Mouse (Mus musculus) kidney, embryonic 14.5 days (tissue): ENCODE data around the gene Atat1. TPM values are rescaled to one million over a fixed set of nuclear protein-coding genes. Genes with fewer than 3 reads are reported as not detected.

ENCODE experiments used
- ATAC-seq: fragments of 200-750 bp; cut with Nextera tagmentation; 2 replicates; pipeline ENCODE4 v1.8.0; 2017; ENCODE audit warnings: moderate number of reproducible peaks, mild to moderate bottlenecking, moderate TSS enrichment, moderate library complexity; ENCODE audit not compliant: low FRiP score, low TSS enrichment
- H3K27ac ChIP-seq: fragments of 300-500 bp; sonication (generic); 2 replicates; pipeline ENCODE4 v1.5.1; 2014; ENCODE audit warnings: low read depth, mild to moderate bottlenecking, low read length, moderate library complexity, mixed read lengths
- H3K27me3 ChIP-seq: fragments of 300-500 bp; sonication (generic); 2 replicates; pipeline ENCODE4 v1.6.1; 2014; ENCODE audit warnings: mild to moderate bottlenecking, low read length; ENCODE audit not compliant: control insufficient read depth, insufficient read depth
- H3K36me3 ChIP-seq: fragments of 300-500 bp; sonication (generic); 2 replicates; pipeline ENCODE4 v1.6.1; 2014; ENCODE audit warnings: low read length, mixed read lengths; ENCODE audit not compliant: control insufficient read depth, insufficient read depth
- H3K4me1 ChIP-seq: fragments of 300-500 bp; sonication (generic); 2 replicates; pipeline ENCODE4 v1.6.1; 2014; ENCODE audit warnings: low read length, mixed read lengths; ENCODE audit not compliant: control insufficient read depth, insufficient read depth
- H3K4me2 ChIP-seq: fragments of 300-500 bp; sonication (generic); replicated peaks from 2 replicates; pipeline ENCODE4 v1.6.1; 2014; ENCODE audit warnings: low read depth, mild to moderate bottlenecking, low read length
- H3K4me3 ChIP-seq: fragments of 300-500 bp; sonication (generic); 2 replicates; pipeline ENCODE4 v1.5.1; 2014; ENCODE audit warnings: mild to moderate bottlenecking, low read length
- H3K9ac ChIP-seq: fragments of 300-500 bp; sonication (generic); 2 replicates; pipeline ENCODE4 v1.6.1; 2014; ENCODE audit warnings: low read depth, mild to moderate bottlenecking, low read length, moderate library complexity
- H3K9me3 ChIP-seq: fragments of 300-500 bp; sonication (generic); 2 replicates; pipeline ENCODE4 v1.6.1; 2016; ENCODE audit warnings: low read length; ENCODE audit not compliant: control insufficient read depth
- WGBS: fragments of 180-500 bp; shearing (Covaris S2); extraction: QIAGEN DNeasy Blood & Tissue Kit; methylation state at CpG from one replicate; pipeline ENCODE4 v1.1.7; 2014; 5-methylcytosine and 5-hydroxymethylcytosine counted together
- polyA plus RNA-seq: library from polyadenylated mRNA; unstranded; fragments of >200 nt; fragmentation: Nextera tagmentation; extraction: Ambion mirVana; gene quantifications from 2 replicates; pipeline ENCODE4 v1.2.1, GENCODE M21; 2014

The Atat1 gene
- polyA plus RNA-seq, 1 experiment from 2014 or later = 92.2 TPM

GRCm38 (mm10) chr17:35919864-35920301 lies 10.0 kb upstream of the Atat1 start:
- peak overlapping the region; percentile 99 for H3K27ac ChIP-seq

GRCm38 (mm10) chr17:35919060-35919715 lies 9.3 kb upstream of the Atat1 start:
- Histone ChIP-seq H3K4me1 (peaks cover 27% of the 10 kb centered on the region), H3K27ac (peak overlapping the region; percentile 99), H3K36me3 (peaks cover 35% of the 10 kb centered on the region), H3K9me3 (no peaks in the 10 kb centered on the region), H3K4me2 (peak overlapping the region; percentile 98), H3K9ac (peak overlapping the region; percentile 97), H3K27me3 (no peaks in the 10 kb centered on the region), H3K4me3 (peak overlapping the region; percentile 85)
- peak; percentile 57 for ATAC-seq
- 8% methylated on average over 7 of the region's 7 CpGs for WGBS

More at GRCm38 (mm10) chr17:35919864-35920301, 10.0 kb upstream of the Atat1 start:
- H3K27me3 ChIP-seq = no peaks in the 10 kb centered on the region
- H3K4me1 ChIP-seq = peaks cover 27% of the 10 kb centered on the region
- H3K9ac ChIP-seq = 0 out of 2 replicates have a peak overlapping the region, but pooled peaks have one; percentile 97
- H3K9me3 ChIP-seq = no peaks in the 10 kb centered on the region
- ATAC-seq = no peak
- H3K36me3 ChIP-seq = peaks cover 38% of the 10 kb centered on the region
- WGBS = 58% methylated on average over 6 of the region's 6 CpGs
- peak overlapping the region; percentile 85; the same call in 1 of the 2 replicates for H3K4me3 ChIP-seq
- H3K4me2 ChIP-seq = peak overlapping the region; percentile 98

- H3K27ac ChIP-seq = peak overlapping the region; percentile 99
- H3K9me3 ChIP-seq = no peaks in the 10 kb centered on the region
- peak overlapping the region; percentile 85 for H3K4me3 ChIP-seq
- H3K9ac ChIP-seq = peak overlapping the region; percentile 97
- H3K4me1 ChIP-seq = peaks cover 27% of the 10 kb centered on the region
- peak overlapping the region; percentile 98 for H3K4me2 ChIP-seq
- H3K27me3 ChIP-seq = no peaks in the 10 kb centered on the region
- ATAC-seq = no peak
- WGBS = 0% methylated on average over 11 of the region's 11 CpGs
- peaks cover 31% of the 10 kb centered on the region for H3K36me3 ChIP-seq
Observed at GRCm38 (mm10) chr17:35918276-35919059, 8.6 kb upstream of the Atat1 start.

GRCm38 (mm10) chr17:35917463-35918251 lies 7.8 kb upstream of the Atat1 start:
- Histone ChIP-seq H3K4me3 (peak overlapping the region; percentile 85), H3K9ac (peak overlapping the region; percentile 97), H3K27me3 (no peaks in the 10 kb centered on the region), H3K27ac (peak overlapping the region; percentile 99), H3K4me2 (peak overlapping the region; percentile 98), H3K36me3 (peaks cover 31% of the 10 kb centered on the region), H3K9me3 (no peaks in the 10 kb centered on the region), H3K4me1 (peaks cover 27% of the 10 kb centered on the region)
- WGBS = under 1% methylated on average over 13 of the region's 13 CpGs
- no peak for ATAC-seq

- Histone ChIP-seq H3K36me3 (peaks cover 36% of the 10 kb centered on the region), H3K27ac (peak overlapping the region; percentile 99), H3K4me1 (peaks cover 27% of the 10 kb centered on the region), H3K27me3 (no peaks in the 10 kb centered on the region), H3K4me2 (peak overlapping the region; percentile 98), H3K9ac (peak overlapping the region; percentile 97), H3K4me3 (peak overlapping the region; percentile 85), H3K9me3 (no peaks in the 10 kb centered on the region)
- no peak for ATAC-seq
- WGBS = 0% methylated on average over 8 of the region's 8 CpGs
Observed at GRCm38 (mm10) chr17:35917143-35917462, 7.2 kb upstream of the Atat1 start.

GRCm38 (mm10) chr17:35916297-35917142 lies 6.6 kb upstream of the Atat1 start, which contains the start of the genes Mrps18b and Ppp1r10:
Gene Mrps18b, minus strand, starts transcription at chr17:35916389.
Gene Ppp1r10, plus strand, starts transcription at chr17:35916434.
- Histone ChIP-seq H3K9ac (peak within 1 kb of the TSS; percentile 97), H3K36me3 (peaks cover 37% of the 10 kb centered on the region), H3K4me1 (peaks cover 24% of the 10 kb centered on the region), H3K9me3 (no peaks in the 10 kb centered on the region), H3K4me2 (peak within 1 kb of the TSS; percentile 98), H3K4me3 (peak within 1 kb of the TSS; percentile 85), H3K27me3 (no peaks in the 10 kb centered on the region), H3K27ac (peak within 1 kb of the TSS; percentile 99)
- ATAC-seq = peak; percentile 94
- WGBS = under 1% methylated on average over 83 of the region's 83 CpGs

- peak overlapping the region; percentile 85 for H3K4me3 ChIP-seq
- peak overlapping the region; percentile 73 for H3K4me2 ChIP-seq
- H3K4me1 ChIP-seq = peaks cover 16% of the 10 kb centered on the region
- H3K27me3 ChIP-seq = no peaks in the 10 kb centered on the region
- peaks cover 39% of the 10 kb centered on the region for H3K36me3 ChIP-seq
- no peak for ATAC-seq
- H3K9me3 ChIP-seq = no peaks in the 10 kb centered on the region
- H3K27ac ChIP-seq = peak overlapping the region; percentile 62; the same call in 1 of the 2 replicates
- 2% methylated on average over 28 of the region's 28 CpGs for WGBS
- H3K9ac ChIP-seq = peak overlapping the region; percentile 97
Observed at GRCm38 (mm10) chr17:35915538-35916296, 5.8 kb upstream of the Atat1 start.
